Mouse (Mus musculus): ENCODE results near the gene Slc22a14.

Gene Slc22a14

DNA sequence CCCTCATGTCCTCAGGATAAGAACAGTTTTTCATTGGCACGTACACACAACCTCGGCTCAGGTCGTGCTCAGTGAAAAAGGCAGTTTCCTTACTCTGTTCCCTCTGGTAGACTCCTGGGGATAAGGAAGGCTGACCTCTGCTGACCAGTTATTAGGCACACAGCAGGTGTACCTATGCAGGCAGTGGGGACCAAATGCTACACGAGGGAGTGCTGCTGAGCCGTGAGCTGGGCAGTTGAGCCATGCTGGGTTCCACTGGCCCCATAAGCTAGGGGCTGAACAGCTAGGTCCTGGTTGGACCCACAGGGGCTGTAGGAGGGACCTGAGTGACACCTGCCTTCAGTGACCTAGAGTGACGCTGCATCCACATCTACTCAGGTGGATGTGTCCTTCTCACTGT, 219.7 kb downstream of the Slc22a14 start:
- no peak for DNase-seq (ENCODE audit: extremely low read depth, low read depth)

DNA sequence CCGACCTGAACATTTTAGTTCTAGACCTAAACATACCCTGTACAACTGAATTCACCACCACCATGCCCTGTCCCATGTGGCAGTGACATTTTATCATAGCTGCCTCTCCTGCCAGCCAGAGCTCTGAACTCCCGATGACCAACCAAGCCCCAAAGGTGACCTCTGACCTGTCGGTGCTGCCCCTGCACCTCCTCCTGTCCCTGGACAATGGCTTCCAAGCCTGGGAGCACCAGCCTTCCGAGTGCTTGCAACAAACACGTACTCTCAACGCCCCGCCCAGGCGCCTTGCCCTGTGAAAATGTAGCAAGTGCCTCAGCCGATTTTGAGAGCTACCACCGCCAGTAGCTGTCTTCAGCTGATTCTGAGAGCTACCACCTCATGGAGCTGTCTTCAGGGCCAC, 220.2 kb downstream of the Slc22a14 start:
- DNase-seq (ENCODE audit: extremely low read depth, low read depth): no peak

DNA sequence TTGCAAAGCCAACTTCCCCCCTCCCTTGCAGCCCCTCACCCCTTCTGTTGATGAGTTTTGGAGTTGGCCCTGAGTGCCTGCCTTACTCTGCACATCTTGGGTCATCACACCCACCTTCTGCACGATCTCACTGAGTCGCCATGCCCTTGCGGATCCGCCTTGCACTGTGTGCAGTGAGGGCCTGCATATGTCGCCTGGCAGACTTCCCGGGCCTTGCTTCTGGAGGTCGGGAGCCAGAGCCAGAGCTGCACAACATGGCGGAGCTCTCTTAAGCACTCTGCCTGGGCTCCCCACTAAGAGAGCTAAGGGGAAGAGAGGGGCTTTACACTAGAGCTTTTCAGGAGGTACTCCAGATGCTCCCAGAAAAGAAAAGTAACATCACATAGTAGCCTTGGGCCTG, 220.7 kb downstream of the Slc22a14 start:
- DNase-seq (ENCODE audit: extremely low read depth, low read depth): no peak

DNA sequence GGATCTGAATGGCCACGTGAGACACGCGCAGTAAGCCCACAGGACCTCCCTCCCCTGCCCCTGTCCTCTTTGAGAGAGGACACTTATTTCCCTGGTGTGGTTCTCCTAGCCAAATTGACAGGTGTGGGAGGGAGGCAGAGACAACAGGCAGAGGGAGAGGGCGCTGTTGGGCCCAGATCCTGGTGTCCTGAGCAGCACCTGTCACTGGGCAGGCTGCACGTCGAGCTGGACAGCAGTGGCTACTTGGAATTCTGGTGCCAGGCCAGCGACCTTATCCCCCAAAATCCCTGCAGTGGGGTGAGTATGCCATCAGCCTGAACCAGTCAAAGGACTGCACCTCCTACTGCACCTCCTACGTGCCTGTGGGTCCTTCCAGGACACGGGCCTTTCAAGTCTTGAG, 222.0 kb downstream of the Slc22a14 start:
- DNase-seq (ENCODE audit: extremely low read depth, low read depth): no peak

DNA sequence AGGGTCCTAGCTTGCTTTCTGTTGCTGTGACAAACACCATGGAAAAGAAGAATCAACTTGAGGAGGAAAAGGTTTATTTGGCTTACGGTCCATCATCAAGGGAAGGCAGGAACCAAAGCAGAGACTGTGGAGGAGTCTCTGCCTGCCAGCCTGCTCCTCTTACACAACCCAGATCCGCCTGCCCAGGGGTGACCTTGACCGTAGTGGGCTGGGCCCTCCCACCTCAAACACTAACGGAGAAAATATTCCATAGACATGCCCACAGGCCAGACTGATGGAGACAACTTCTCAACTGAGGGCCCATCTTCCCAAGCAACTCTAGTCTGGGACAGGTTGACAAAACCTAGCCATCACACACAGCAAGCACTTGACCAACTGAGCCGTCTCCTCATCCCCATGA, 223.3 kb downstream of the Slc22a14 start:
- no peak for DNase-seq (ENCODE audit: extremely low read depth, low read depth)

DNA sequence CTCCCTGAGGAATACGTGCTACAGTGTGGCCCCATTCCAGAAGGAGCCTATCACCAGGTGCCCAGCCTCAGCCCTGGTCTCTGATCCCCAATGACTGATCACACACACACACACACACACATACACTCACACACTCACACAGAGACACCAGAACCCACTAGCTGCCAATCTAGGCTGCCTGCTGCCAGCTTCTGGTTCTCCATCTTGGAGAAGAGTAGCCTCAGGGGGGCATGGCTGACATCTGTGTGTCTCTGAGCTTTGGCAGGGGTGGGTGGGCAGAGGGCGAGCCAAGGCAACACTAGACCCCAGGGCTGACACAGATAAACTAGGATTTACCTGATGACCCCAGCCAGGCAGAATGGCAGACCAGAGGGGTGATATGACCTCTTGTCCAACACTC, 226.5 kb downstream of the Slc22a14 start:
- no peak for DNase-seq (ENCODE audit: extremely low read depth, low read depth)

DNA sequence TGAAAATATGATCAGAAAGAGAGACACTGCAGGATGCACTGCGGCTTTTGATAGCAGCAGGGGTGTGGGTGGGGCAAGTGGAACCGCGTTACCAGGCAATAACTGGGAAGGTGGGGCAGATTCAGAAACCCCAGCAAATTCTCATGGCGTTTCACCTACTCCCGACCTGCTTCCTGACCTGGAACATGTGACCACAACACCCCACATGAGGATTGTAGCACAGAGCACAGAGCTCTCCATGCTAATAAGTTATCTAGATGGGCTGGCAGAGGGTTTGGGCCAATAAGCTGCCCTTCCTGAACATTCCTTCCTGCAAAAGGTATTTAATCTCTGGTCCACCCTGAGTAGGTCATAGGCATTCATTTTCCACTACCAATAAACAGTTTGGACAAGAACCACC, 234.7 kb downstream of the Slc22a14 start:
- peak; percentile 33 for DNase-seq (ENCODE audit: extremely low read depth, low read depth)

DNA sequence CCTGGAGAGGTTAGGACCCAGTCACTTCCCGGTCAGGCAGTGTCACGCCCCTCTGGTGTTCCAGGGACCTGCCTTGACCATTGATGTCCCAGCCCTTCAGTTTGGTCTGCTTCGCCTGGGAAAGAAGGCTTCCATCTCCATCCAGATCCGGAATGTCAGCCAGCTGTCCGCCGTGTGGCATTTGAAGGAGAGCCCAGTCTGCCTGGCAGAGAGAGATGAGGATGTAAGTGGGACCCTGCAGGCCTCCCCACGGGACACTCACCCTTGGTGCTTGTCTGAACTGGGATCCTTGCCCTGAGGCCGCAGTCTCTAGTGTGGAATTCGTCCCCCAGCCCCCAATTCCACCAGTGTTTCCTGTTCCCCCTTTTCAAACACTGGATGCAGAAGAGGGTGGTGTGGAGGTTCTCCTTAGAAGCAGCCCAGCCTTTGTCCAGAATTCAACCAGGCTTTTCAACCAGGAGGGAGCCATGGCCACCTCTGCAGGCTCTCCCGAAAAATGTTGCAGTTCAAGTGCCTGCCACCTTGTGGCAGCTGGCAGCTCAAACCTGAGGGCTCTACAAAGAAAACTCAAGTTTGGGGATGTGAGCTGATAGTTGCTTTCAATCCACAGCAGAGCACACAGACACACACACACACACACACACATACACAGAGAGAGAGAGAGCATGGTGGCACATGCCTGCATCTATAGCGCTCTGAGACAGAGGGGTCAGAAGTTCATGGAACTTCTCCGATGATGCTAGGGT, 236.7 kb downstream of the Slc22a14 start:
- DNase-seq (ENCODE audit: extremely low read depth, low read depth): no peak

DNA sequence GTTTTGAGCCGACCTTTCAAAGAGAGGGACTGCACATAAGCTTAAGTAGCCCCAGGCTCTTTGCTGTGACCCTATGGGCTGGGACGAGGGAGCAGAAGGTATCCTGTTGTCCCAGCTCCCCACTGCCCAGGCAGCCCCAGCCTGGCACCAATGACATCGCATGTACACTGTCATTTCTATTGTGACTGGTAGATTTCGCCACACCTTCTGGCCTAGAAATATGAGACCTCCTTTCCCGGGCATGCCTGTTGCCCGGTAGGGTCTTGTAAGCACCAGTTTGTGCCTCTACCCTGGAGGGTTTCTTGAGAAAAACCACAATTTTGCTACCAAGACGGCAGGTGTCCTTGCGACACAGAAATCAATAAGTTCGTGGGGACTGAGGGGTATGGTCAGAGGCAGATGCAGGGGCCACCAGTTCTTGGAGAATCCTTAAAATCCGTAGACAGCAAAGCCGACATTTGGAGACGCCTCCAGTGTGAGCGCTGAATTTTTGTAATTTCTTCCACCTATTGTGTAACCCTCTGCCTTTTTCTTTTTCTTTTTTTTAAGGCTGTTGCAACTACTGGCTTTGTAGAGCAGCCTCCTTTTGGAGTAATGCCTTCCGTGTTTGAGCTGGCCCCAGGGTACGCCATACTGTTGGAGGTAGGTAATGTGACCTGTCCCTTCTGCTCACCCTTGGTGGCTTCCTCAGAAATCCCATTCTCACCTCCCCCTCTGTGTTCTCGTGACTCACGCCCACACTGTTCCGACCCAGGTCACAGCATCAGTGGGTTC, 242.6 kb downstream of the Slc22a14 start:
- no peak for DNase-seq (ENCODE audit: extremely low read depth, low read depth)

DNA sequence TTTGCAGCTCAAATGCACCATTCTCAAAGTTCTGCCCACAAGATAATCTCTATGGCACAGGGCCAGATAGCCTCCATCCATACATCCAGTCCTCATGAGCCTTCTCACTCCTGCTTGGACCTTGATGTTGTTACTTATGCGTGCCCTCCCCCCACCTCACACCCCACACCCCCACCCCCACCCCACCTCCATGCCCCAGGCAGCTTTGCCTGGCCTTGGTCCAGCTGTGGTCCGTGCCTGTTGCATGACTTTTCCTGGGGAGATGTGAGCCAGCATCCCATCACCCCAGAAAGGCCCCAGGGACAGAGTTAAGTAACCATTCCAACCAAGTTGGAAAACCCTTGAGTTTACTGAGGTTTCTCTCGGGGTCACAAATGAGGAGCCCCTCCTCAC, 245.2 kb downstream of the Slc22a14 start:
- DNase-seq (ENCODE audit: extremely low read depth, low read depth): no peak

All from MEL-GATA-1-ER (cell line).